Mouse (Mus musculus) kidney, embryonic 15.5 days (tissue): ENCODE measurements at regions not wholly inside any gene's neighbourhood (a gene's known extent, or its start where the extent isn't known, plus 50 kb on each side); places are given as distances from the start of the nearest gene placed in this dataset.

ENCODE experiments used
- ATAC-seq: fragments of 200-750 bp; cut with Nextera tagmentation; replicated peaks from 2 replicates; pipeline ENCODE4 v1.8.0; 2017; ENCODE audit warnings: moderate TSS enrichment; ENCODE audit not compliant: low FRiP score
- H3K27ac ChIP-seq: fragments of 300-500 bp; sonication (generic); 2 replicates; pipeline ENCODE4 v1.5.1; 2015; ENCODE audit warnings: mild to moderate bottlenecking, inconsistent platforms
- H3K27me3 ChIP-seq: fragments of 300-500 bp; sonication (generic); 2 replicates; pipeline ENCODE4 v1.6.1; 2015; ENCODE audit warnings: inconsistent platforms
- H3K36me3 ChIP-seq: fragments of 300-500 bp; sonication (generic); 2 replicates; pipeline ENCODE4 v1.6.1; 2015; ENCODE audit warnings: inconsistent platforms
- H3K4me1 ChIP-seq: fragments of 300-500 bp; sonication (generic); 2 replicates; pipeline ENCODE4 v1.6.1; 2015; ENCODE audit warnings: inconsistent platforms
- H3K4me2 ChIP-seq: fragments of 300-500 bp; sonication (generic); 2 replicates; pipeline ENCODE4 v1.6.1; 2015; ENCODE audit warnings: moderate library complexity, mild to moderate bottlenecking, inconsistent platforms
- H3K4me3 ChIP-seq: fragments of 300-500 bp; sonication (generic); replicated peaks from 2 replicates; pipeline ENCODE4 v1.5.1; 2015; ENCODE audit warnings: mild to moderate bottlenecking, inconsistent platforms
- H3K9ac ChIP-seq: fragments of 300-500 bp; sonication (generic); 2 replicates; pipeline ENCODE4 v1.6.1; 2015; ENCODE audit warnings: mild to moderate bottlenecking, inconsistent platforms
- H3K9me3 ChIP-seq: fragments of 300-500 bp; sonication (generic); replicated peaks from 2 replicates; pipeline ENCODE4 v1.6.1; 2016; ENCODE audit warnings: inconsistent platforms
- WGBS: fragments of 180-500 bp; shearing (Covaris S2); methylation state at CpG from one replicate; pipeline ENCODE4 v1.1.7; 2015; ENCODE audit warnings: mixed read lengths; 5-methylcytosine and 5-hydroxymethylcytosine counted together

- H3K4me1 ChIP-seq = peaks cover 23% of the 10 kb centered on the region
- WGBS = 66% methylated on average over 22 of the region's 22 CpGs
- no peak overlapping the region for H3K27ac ChIP-seq
- no peak overlapping the region for H3K4me2 ChIP-seq
- no peaks in the 10 kb centered on the region for H3K36me3 ChIP-seq
- no peaks in the 10 kb centered on the region for H3K9me3 ChIP-seq
- H3K27me3 ChIP-seq = peaks cover 45% of the 10 kb centered on the region
- no peak overlapping the region for H3K4me3 ChIP-seq
- ATAC-seq = no peak
- H3K9ac ChIP-seq = no peak overlapping the region
Observed at GRCm38 (mm10) chr9:61702280-61702966, 211.9 kb downstream of the Rplp1 start.

- Histone ChIP-seq H3K4me3 (no peak overlapping the region), H3K36me3 (no peaks in the 10 kb centered on the region), H3K4me2 (no peak overlapping the region), H3K27me3 (peaks cover 46% of the 10 kb centered on the region), H3K4me1 (peaks cover 27% of the 10 kb centered on the region), H3K9ac (no peak overlapping the region), H3K9me3 (no peaks in the 10 kb centered on the region), H3K27ac (no peak overlapping the region)
- ATAC-seq = no peak
- 68% methylated on average over 6 of the region's 6 CpGs for WGBS
Observed at GRCm38 (mm10) chr9:61700576-61700975, 213.8 kb downstream of the Rplp1 start.

- ATAC-seq = no peak
- no peak overlapping the region for H3K27ac ChIP-seq
- no peak overlapping the region for H3K4me2 ChIP-seq
- WGBS = 87% methylated on average over 5 of the region's 5 CpGs
- H3K9me3 ChIP-seq = no peaks in the 10 kb centered on the region
- peaks cover 32% of the 10 kb centered on the region for H3K4me1 ChIP-seq
- H3K27me3 ChIP-seq = peaks cover 42% of the 10 kb centered on the region
- H3K4me3 ChIP-seq = no peak overlapping the region
- no peak overlapping the region for H3K9ac ChIP-seq
- no peaks in the 10 kb centered on the region for H3K36me3 ChIP-seq
Observed at GRCm38 (mm10) chr9:61699618-61700017, 214.7 kb downstream of the Rplp1 start.

GRCm38 (mm10) chr9:61697959-61698358 is 216.4 kb downstream of the Rplp1 start:
- Histone ChIP-seq H3K27me3 (peaks cover 50% of the 10 kb centered on the region), H3K4me1 (peaks cover 28% of the 10 kb centered on the region), H3K27ac (no peak overlapping the region), H3K4me3 (no peak overlapping the region), H3K9me3 (no peaks in the 10 kb centered on the region), H3K9ac (no peak overlapping the region), H3K36me3 (no peaks in the 10 kb centered on the region), H3K4me2 (peak overlapping the region; percentile 33; the same call in 1 of the 2 replicates)
- no peak for ATAC-seq
- WGBS = 9% methylated on average over 11 of the region's 11 CpGs

- ATAC-seq = no peak
- 85% methylated on average over 3 of the region's 3 CpGs for WGBS
- Histone ChIP-seq H3K9me3 (no peaks in the 10 kb centered on the region), H3K4me2 (no peak overlapping the region), H3K9ac (no peak overlapping the region), H3K36me3 (no peaks in the 10 kb centered on the region), H3K4me3 (no peak overlapping the region), H3K27ac (no peak overlapping the region), H3K4me1 (peaks cover 24% of the 10 kb centered on the region), H3K27me3 (peaks cover 53% of the 10 kb centered on the region)
Observed at GRCm38 (mm10) chr9:61696831-61697230, 217.5 kb downstream of the Rplp1 start.

GRCm38 (mm10) chr9:61695821-61696220 is 218.5 kb downstream of the Rplp1 start:
- no peak overlapping the region for H3K4me2 ChIP-seq
- H3K36me3 ChIP-seq = no peaks in the 10 kb centered on the region
- no peak overlapping the region for H3K9ac ChIP-seq
- H3K27me3 ChIP-seq = peaks cover 48% of the 10 kb centered on the region
- H3K9me3 ChIP-seq = no peaks in the 10 kb centered on the region
- no peak for ATAC-seq
- 58% methylated on average over 2 of the region's 2 CpGs for WGBS
- no peak overlapping the region for H3K4me3 ChIP-seq
- H3K27ac ChIP-seq = no peak overlapping the region
- peaks cover 24% of the 10 kb centered on the region for H3K4me1 ChIP-seq

- H3K9ac ChIP-seq = no peak overlapping the region
- H3K4me2 ChIP-seq = no peak overlapping the region
- no peak for ATAC-seq
- H3K4me1 ChIP-seq = peaks cover 21% of the 10 kb centered on the region
- H3K36me3 ChIP-seq = no peaks in the 10 kb centered on the region
- peaks cover 44% of the 10 kb centered on the region for H3K27me3 ChIP-seq
- no peak overlapping the region for H3K4me3 ChIP-seq
- no peak overlapping the region for H3K27ac ChIP-seq
- no peaks in the 10 kb centered on the region for H3K9me3 ChIP-seq
- WGBS = 3% methylated on average over 9 of the region's 9 CpGs
Observed at GRCm38 (mm10) chr9:61695381-61695791, 219.0 kb downstream of the Rplp1 start.

GRCm38 (mm10) chr9:61694206-61694605 is 220.1 kb downstream of the Rplp1 start:
- ATAC-seq = no peak
- Histone ChIP-seq H3K27ac (no peak overlapping the region), H3K4me2 (no peak overlapping the region), H3K4me1 (peaks cover 28% of the 10 kb centered on the region), H3K36me3 (no peaks in the 10 kb centered on the region), H3K9ac (no peak overlapping the region), H3K4me3 (no peak overlapping the region), H3K27me3 (peaks cover 32% of the 10 kb centered on the region), H3K9me3 (no peaks in the 10 kb centered on the region)
- WGBS = 40% methylated on average over 10 of the region's 10 CpGs

- peaks cover 22% of the 10 kb centered on the region for H3K27me3 ChIP-seq
- WGBS = 63% methylated on average over 3 of the region's 3 CpGs
- no peaks in the 10 kb centered on the region for H3K9me3 ChIP-seq
- H3K4me3 ChIP-seq = no peak overlapping the region
- no peaks in the 10 kb centered on the region for H3K36me3 ChIP-seq
- peaks cover 15% of the 10 kb centered on the region for H3K4me1 ChIP-seq
- ATAC-seq = no peak
- no peak overlapping the region for H3K4me2 ChIP-seq
- no peak overlapping the region for H3K27ac ChIP-seq
- H3K9ac ChIP-seq = no peak overlapping the region
Observed at GRCm38 (mm10) chr9:61690786-61691185, 223.6 kb downstream of the Rplp1 start.

- ATAC-seq = no peak
- Histone ChIP-seq H3K36me3 (no peaks in the 10 kb centered on the region), H3K4me2 (no peak overlapping the region), H3K27me3 (peaks cover 22% of the 10 kb centered on the region), H3K9me3 (no peaks in the 10 kb centered on the region), H3K27ac (peak overlapping the region; percentile 45; the same call in 1 of the 2 replicates), H3K9ac (no peak overlapping the region), H3K4me1 (peaks cover 7% of the 10 kb centered on the region; the same call in 1 of the 2 replicates), H3K4me3 (no peak overlapping the region)
- WGBS = 41% methylated on average over 7 of the region's 7 CpGs
Observed at GRCm38 (mm10) chr9:61689939-61690338, 224.4 kb downstream of the Rplp1 start.

- H3K9me3 ChIP-seq = no peaks in the 10 kb centered on the region
- no peak overlapping the region for H3K9ac ChIP-seq
- H3K27me3 ChIP-seq = peaks cover 17% of the 10 kb centered on the region
- no peak overlapping the region for H3K27ac ChIP-seq
- H3K4me2 ChIP-seq = no peak overlapping the region
- peaks cover 7% of the 10 kb centered on the region; the same call in 1 of the 2 replicates for H3K4me1 ChIP-seq
- no peaks in the 10 kb centered on the region for H3K36me3 ChIP-seq
- 29% methylated on average over 5 of the region's 5 CpGs for WGBS
- no peak for ATAC-seq
- H3K4me3 ChIP-seq = no peak overlapping the region
Observed at GRCm38 (mm10) chr9:61689516-61689915, 224.8 kb downstream of the Rplp1 start.

- Histone ChIP-seq H3K4me1 (peaks cover 27% of the 10 kb centered on the region), H3K9me3 (no peaks in the 10 kb centered on the region), H3K27me3 (peaks cover 13% of the 10 kb centered on the region; the same call in 1 of the 2 replicates), H3K9ac (no peak overlapping the region), H3K4me3 (no peak overlapping the region), H3K27ac (no peak overlapping the region), H3K4me2 (no peak overlapping the region), H3K36me3 (no peaks in the 10 kb centered on the region)
- ATAC-seq = no peak
- WGBS = 28% methylated on average over 4 of the region's 4 CpGs
Observed at GRCm38 (mm10) chr9:61683557-61683956, 230.8 kb downstream of the Rplp1 start.
